Mouse (Mus musculus) neural tube, embryonic 10.5 days (tissue): Measurements from ENCODE around the gene Kif28.

ENCODE experiments used
- DNase-seq: peaks from one replicate; pipeline ENCODE4 v3.0.0-alpha.2; 2017; ENCODE audit warnings: low spot score; ENCODE audit errors: extremely low spot score

Kif28 gene

DNA sequence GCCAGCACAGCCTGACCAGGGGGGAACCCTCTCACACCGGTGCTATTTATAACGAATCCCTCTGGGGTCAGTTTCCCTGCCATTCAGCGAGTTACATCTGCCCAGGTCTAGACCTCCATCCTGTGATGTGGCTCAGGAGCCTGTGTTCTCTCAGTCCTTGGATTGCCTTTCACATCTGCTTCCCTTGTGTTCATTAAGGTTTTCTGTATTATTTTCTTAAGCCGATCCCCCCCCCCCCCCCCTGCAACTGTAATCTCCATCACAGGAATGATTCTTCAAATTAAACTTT lies 99.1 kb downstream of the Kif28 start:
- no peak for DNase-seq
